In the genomic region with DNA sequence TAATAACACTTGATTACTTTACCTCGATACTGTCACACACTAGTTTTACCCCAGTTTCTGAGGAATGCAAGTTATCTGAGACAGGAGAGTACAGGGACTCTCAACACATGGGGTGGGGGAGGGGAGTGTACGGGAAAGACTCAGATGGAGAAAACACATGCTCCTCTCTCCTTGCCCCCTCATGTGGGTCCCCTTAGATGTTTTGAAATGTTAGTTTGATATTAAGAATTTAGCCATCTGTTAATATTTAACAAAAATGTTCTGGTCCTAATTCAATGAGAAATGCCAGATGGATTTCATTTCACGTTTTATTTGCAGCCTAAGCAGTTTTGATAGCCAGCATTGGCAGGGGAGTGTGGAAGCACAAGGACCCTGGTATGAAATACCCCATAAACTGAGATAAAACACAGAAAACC, we compare ENCODE assay signal across 13 mouse cellular contexts.
DNase-seq lines count a peak whose midpoint lies in the region; ATAC-seq lines count a peak whose summit lies in the region.
"Had no signal": no experiment of that assay in that cellular context is flagged by ENCODE, and none has a peak within 500 bp of the region (broad histone marks: within the 10 kb centered on the region; RNA-seq: fewer than 3 reads in every experiment).

No protein-coding gene starts in this region.

- H3K27me3 ChIP-seq in forebrain, embryonic 13.5 days: no peaks in the 10 kb centered on the region
- no peaks in the 10 kb centered on the region for H3K27me3 ChIP-seq in forebrain, embryonic 10.5 days (ENCODE audit: poor library complexity, severe bottlenecking)
- H3K27me3 ChIP-seq in embryonic facial prominence, embryonic 13.5 days: no peaks in the 10 kb centered on the region
- H3K27me3 ChIP-seq in limb, embryonic 13.5 days: no peaks in the 10 kb centered on the region

- no peaks in the 10 kb centered on the region for H3K9me3 ChIP-seq in forebrain, embryonic 13.5 days (replicated peaks)
- H3K9me3 ChIP-seq in forebrain, embryonic 10.5 days: no peaks in the 10 kb centered on the region
- H3K9me3 ChIP-seq in embryonic facial prominence, embryonic 13.5 days: no peaks in the 10 kb centered on the region
- H3K9me3 ChIP-seq in limb, embryonic 13.5 days: no peaks in the 10 kb centered on the region

- no peak for DNase-seq in forebrain, embryonic 10.5 days (ENCODE audit: extremely low spot score, low spot score)
- peak; percentile 24 for DNase-seq in kidney, postnatal 10 days
- no peak for DNase-seq in kidney, postnatal 25 days
- no peak for DNase-seq in cerebellum, adult 11-12 months
- DNase-seq: cerebellum, adult 8-10 months; kidney, adult 9 months; lung, embryonic 14.5 days; thymus, postnatal 4 days had no signal

- no peak overlapping the region for H3K27ac ChIP-seq in forebrain, embryonic 13.5 days
- no peak overlapping the region for H3K27ac ChIP-seq in forebrain, embryonic 10.5 days
- peak overlapping the region; percentile 96 for H3K27ac ChIP-seq in embryonic facial prominence, embryonic 13.5 days
- peak overlapping the region; percentile 94 for H3K27ac ChIP-seq in limb, embryonic 13.5 days
- H3K27ac ChIP-seq: hindbrain, postnatal 0 days had no signal

- no peaks in the 10 kb centered on the region for H3K36me3 ChIP-seq in forebrain, embryonic 13.5 days (ENCODE audit: poor library complexity, severe bottlenecking)
- H3K36me3 ChIP-seq in forebrain, embryonic 10.5 days (replicated peaks): no peaks in the 10 kb centered on the region
- no peaks in the 10 kb centered on the region for H3K36me3 ChIP-seq in embryonic facial prominence, embryonic 13.5 days
- H3K36me3 ChIP-seq in limb, embryonic 13.5 days: no peaks in the 10 kb centered on the region

- no peak overlapping the region for H3K9ac ChIP-seq in forebrain, embryonic 13.5 days
- H3K9ac ChIP-seq in embryonic facial prominence, embryonic 13.5 days: no peak overlapping the region
- no peak overlapping the region; the same call in 1 of the 2 replicates for H3K9ac ChIP-seq in limb, embryonic 13.5 days
- H3K9ac ChIP-seq: lung, embryonic 14.5 days had no signal

- WGBS in forebrain, embryonic 13.5 days: 75% methylated on average over 3 of the region's 3 CpGs
- 70% methylated on average over 3 of the region's 3 CpGs for WGBS in forebrain, embryonic 10.5 days
- WGBS in embryonic facial prominence, embryonic 13.5 days: 13% methylated on average over 3 of the region's 3 CpGs
- WGBS in limb, embryonic 13.5 days: 17% methylated on average over 3 of the region's 3 CpGs

- H3K4me2 ChIP-seq in forebrain, embryonic 13.5 days: no peak overlapping the region
- H3K4me2 ChIP-seq in embryonic facial prominence, embryonic 13.5 days: peak overlapping the region; percentile 29
- peak overlapping the region; percentile 31 for H3K4me2 ChIP-seq in limb, embryonic 13.5 days (replicated peaks)
- H3K4me2 ChIP-seq: lung, embryonic 14.5 days had no signal

- H3K4me1 ChIP-seq in forebrain, embryonic 13.5 days: peaks cover 4% of the 10 kb centered on the region; the same call in 1 of the 2 replicates
- H3K4me1 ChIP-seq in forebrain, embryonic 10.5 days: peaks cover 21% of the 10 kb centered on the region
- peaks cover 40% of the 10 kb centered on the region for H3K4me1 ChIP-seq in embryonic facial prominence, embryonic 13.5 days
- H3K4me1 ChIP-seq in limb, embryonic 13.5 days: peaks cover 37% of the 10 kb centered on the region

- ATAC-seq in forebrain, embryonic 13.5 days: peak; percentile 60; the same call in 1 of the 2 replicates
- no peak for ATAC-seq in embryonic facial prominence, embryonic 13.5 days (ENCODE audit: insufficient number of reproducible peaks, insufficient read depth, low FRiP score, low TSS enrichment, low read depth)
- peak; percentile 87 for ATAC-seq in limb, embryonic 13.5 days (ENCODE audit: low FRiP score, low read depth)
- no peak for ATAC-seq in erythroblast, adult 5-6 weeks (replicated peaks; ENCODE audit: low FRiP score, poor library complexity, severe bottlenecking)

- no peak overlapping the region for H3K4me3 ChIP-seq in forebrain, embryonic 13.5 days
- no peak overlapping the region for H3K4me3 ChIP-seq in forebrain, embryonic 10.5 days
- H3K4me3 ChIP-seq in embryonic facial prominence, embryonic 13.5 days: no peak overlapping the region
- no peak overlapping the region for H3K4me3 ChIP-seq in limb, embryonic 13.5 days

Comparison
In these comparisons a context has a peak if more than half of its experiments do, and no peak if none do; other contexts are left out.
1. ATAC-seq: peak in forebrain, embryonic 13.5 days (single experiment) and limb, embryonic 13.5 days (single experiment); none in embryonic facial prominence, embryonic 13.5 days (single experiment) and erythroblast, adult 5-6 weeks (single experiment).
2. H3K27ac ChIP-seq: peak in embryonic facial prominence, embryonic 13.5 days (single experiment) and limb, embryonic 13.5 days (single experiment); none in forebrain, embryonic 13.5 days (single experiment) and forebrain, embryonic 10.5 days (single experiment).